Mouse (Mus musculus) liver, postnatal 0 days (tissue): ENCODE results near the gene Zmat5.

ENCODE experiments used
- CTCF ChIP-seq: sonication (generic); IDR thresholded peaks from 2 replicates; pipeline ENCODE4 v1.5.1; 2016; ENCODE audit warnings: antibody characterized with exemption, low read depth
- EP300 ChIP-seq: IDR thresholded peaks from 2 replicates; pipeline ENCODE4 v1.6.1; 2016; ENCODE audit warnings: antibody characterized with exemption, low read depth, mild to moderate bottlenecking

DNA sequence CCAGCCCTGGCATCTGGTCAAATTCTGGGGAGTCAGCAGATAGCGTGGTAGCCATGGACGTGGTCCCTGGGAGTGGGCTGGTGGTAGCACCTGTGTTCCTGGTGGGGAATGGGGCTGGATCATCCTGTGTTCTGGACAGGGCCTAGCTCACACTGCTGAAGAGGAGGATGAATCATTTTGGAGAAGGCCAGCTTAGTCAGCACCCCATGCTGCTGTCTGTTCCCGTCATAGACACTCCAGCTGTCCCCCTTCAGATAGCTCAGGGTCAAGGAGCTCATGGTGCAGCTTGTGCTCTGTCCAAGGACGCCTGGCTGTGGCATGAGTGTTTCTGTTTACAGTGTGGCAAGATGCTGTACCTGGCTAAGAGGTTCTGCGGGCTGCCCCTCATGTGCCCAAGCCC, 14.1 kb downstream of the Zmat5 start:
- no peak for TF ChIP-seq EP300
- TF ChIP-seq CTCF: no peak
